15 mouse cellular contexts compared by ENCODE assay signal in genomic region chr7:75470318-75470925, GRCm38 (mm10). TPM values are rescaled to one million over a fixed set of nuclear protein-coding genes. Genes with fewer than 3 reads are reported as not detected.
A peak's percentile ranks its signal among the peaks of the same experiment; 100 is the strongest.
DNase-seq lines count a peak whose midpoint lies in the region; ATAC-seq and TF ChIP-seq lines count a peak whose summit lies in the region.
"Had no signal": no experiment of that assay in that cellular context is flagged by ENCODE, and none has a peak within 500 bp of the region (broad histone marks: within the 10 kb centered on the region; RNA-seq: fewer than 3 reads in every experiment).

No protein-coding gene starts in this region.

- ATAC-seq in heart, embryonic 13.5 days (ENCODE audit: extremely low read depth, insufficient number of reproducible peaks, low FRiP score, low TSS enrichment) = no peak
- peak; percentile 78 for ATAC-seq in lung, postnatal 0 days
- no peak; the same call in 1 of the 2 replicates for ATAC-seq in kidney, embryonic 15.5 days (replicated peaks; ENCODE audit: low FRiP score)
- ATAC-seq: forebrain, embryonic 15.5 days had no signal

- no peak for TF ChIP-seq CTCF in lung, postnatal 0 days (IDR thresholded peaks at IDR 0.05)
- no peak for TF ChIP-seq CTCF in lung, adult 2 months (IDR thresholded peaks at IDR 0.05; ENCODE audit: insufficient read depth, low read length)

- no peak overlapping the region; the same call in 1 of the 2 replicates for H3K9ac ChIP-seq in heart, embryonic 13.5 days
- no peak overlapping the region for H3K9ac ChIP-seq in lung, postnatal 0 days (replicated peaks; ENCODE audit: low read depth)
- H3K9ac ChIP-seq in kidney, embryonic 15.5 days = no peak overlapping the region
- H3K9ac ChIP-seq: embryonic facial prominence, embryonic 12.5 days; forebrain, embryonic 15.5 days; hindbrain, embryonic 12.5 days had no signal

- H3K9me3 ChIP-seq in heart, embryonic 13.5 days = no peaks in the 10 kb centered on the region
- H3K9me3 ChIP-seq in lung, postnatal 0 days (ENCODE audit: low read length) = no peaks in the 10 kb centered on the region
- H3K9me3 ChIP-seq in kidney, embryonic 15.5 days (replicated peaks) = no peaks in the 10 kb centered on the region
- H3K9me3 ChIP-seq: embryonic facial prominence, embryonic 12.5 days; forebrain, embryonic 15.5 days; hindbrain, embryonic 12.5 days had no signal

- H3K27me3 ChIP-seq in heart, embryonic 13.5 days (replicated peaks) = no peaks in the 10 kb centered on the region
- H3K27me3 ChIP-seq in lung, postnatal 0 days (replicated peaks; ENCODE audit: insufficient read depth, low read length) = no peaks in the 10 kb centered on the region
- no peaks in the 10 kb centered on the region for H3K27me3 ChIP-seq in kidney, embryonic 15.5 days
- H3K27me3 ChIP-seq: embryonic facial prominence, embryonic 12.5 days; forebrain, embryonic 15.5 days; hindbrain, embryonic 12.5 days had no signal

- H3K27ac ChIP-seq in heart, embryonic 13.5 days (replicated peaks) = 0 out of 2 replicates have a peak overlapping the region, but pooled peaks have one; percentile 28
- peak overlapping the region; percentile 74 for H3K27ac ChIP-seq in lung, postnatal 0 days (ENCODE audit: low read length)
- H3K27ac ChIP-seq in kidney, embryonic 15.5 days = peak overlapping the region; percentile 76
- H3K27ac ChIP-seq: embryonic facial prominence, embryonic 12.5 days; forebrain, embryonic 15.5 days; hindbrain, embryonic 12.5 days had no signal

- no peak for TF ChIP-seq POLR2A in lung, adult 2 months (IDR thresholded peaks at IDR 0.05; ENCODE audit: borderline replicate concordance, extremely low read depth, low read depth, low read length)

- no peaks in the 10 kb centered on the region for H3K36me3 ChIP-seq in heart, embryonic 13.5 days
- H3K36me3 ChIP-seq in lung, postnatal 0 days (ENCODE audit: insufficient read depth, low read length) = no peaks in the 10 kb centered on the region
- H3K36me3 ChIP-seq in kidney, embryonic 15.5 days = no peaks in the 10 kb centered on the region
- H3K36me3 ChIP-seq: embryonic facial prominence, embryonic 12.5 days; forebrain, embryonic 15.5 days; hindbrain, embryonic 12.5 days had no signal

- no peak overlapping the region for H3K4me2 ChIP-seq in heart, embryonic 13.5 days
- H3K4me2 ChIP-seq in lung, postnatal 0 days (replicated peaks; ENCODE audit: low read depth, low read length) = no peak overlapping the region
- H3K4me2 ChIP-seq in kidney, embryonic 15.5 days = no peak overlapping the region
- H3K4me2 ChIP-seq: embryonic facial prominence, embryonic 12.5 days; forebrain, embryonic 15.5 days; hindbrain, embryonic 12.5 days had no signal

- peaks cover 65% of the 10 kb centered on the region for H3K4me1 ChIP-seq in heart, embryonic 13.5 days
- peaks cover 14% of the 10 kb centered on the region for H3K4me1 ChIP-seq in lung, postnatal 0 days (ENCODE audit: insufficient read depth, low read depth, low read length)
- peaks cover 24% of the 10 kb centered on the region for H3K4me1 ChIP-seq in lung, adult 2 months (ENCODE audit: control insufficient read depth, insufficient read depth, low read length)
- H3K4me1 ChIP-seq in kidney, embryonic 15.5 days = peaks cover 54% of the 10 kb centered on the region

- DNase-seq in heart, adult 9 months (ENCODE audit: low spot score in 2 of 2) = no peak
- peak; percentile 82 for DNase-seq in lung, postnatal 0 days (ENCODE audit: low spot score)
- DNase-seq in lung, adult 2 months = no peak
- peak; percentile 51 for DNase-seq in retina, embryonic 14.5 days (ENCODE audit: low spot score)
- DNase-seq in urinary bladder, postnatal 36 days (ENCODE audit: low spot score in 2 of 2) = no peak
- DNase-seq in thymus, adult 18-20 months = no peak
- DNase-seq: cerebellum, adult 2 months; layer of hippocampus, adult 9-11 months; spleen, adult 18-20 months; thymus, postnatal 14 days had no signal

- no peak overlapping the region for H3K4me3 ChIP-seq in heart, embryonic 13.5 days
- no peak overlapping the region for H3K4me3 ChIP-seq in lung, postnatal 0 days (ENCODE audit: low read depth, low read length)
- no peak overlapping the region for H3K4me3 ChIP-seq in lung, adult 2 months (replicated peaks; ENCODE audit: extremely low read depth, low read depth, low read length)
- no peak overlapping the region for H3K4me3 ChIP-seq in kidney, embryonic 15.5 days (replicated peaks)
- H3K4me3 ChIP-seq: embryonic facial prominence, embryonic 12.5 days; forebrain, embryonic 15.5 days; hindbrain, embryonic 12.5 days had no signal

- WGBS in heart, embryonic 13.5 days = 69% methylated on average over 7 of the region's 7 CpGs
- WGBS in lung, postnatal 0 days = 44% methylated on average over 7 of the region's 7 CpGs
- 45% methylated on average over 7 of the region's 7 CpGs for WGBS in lung, adult 2 months
- 39% methylated on average over 7 of the region's 7 CpGs for WGBS in kidney, embryonic 15.5 days

- peak; percentile 83 for TF ChIP-seq EP300 in lung, postnatal 0 days (IDR thresholded peaks at IDR 0.05)

RNA-seq across cellular contexts. Expression of gene Akap13, which starts 15.1 kb away (rescaled TPM):
- 41.8 and 45.2 TPM in 2 replicates for polyA plus RNA-seq in heart, embryonic 13.5 days (2015; fragmentation: Nextera tagmentation; extraction: Ambion mirVana)
- 52.9 and 58.5 TPM in 2 replicates for polyA plus RNA-seq in lung, postnatal 0 days (2015; fragmentation: Nextera tagmentation; extraction: Ambion mirVana)
- 29.9 and 41.7 TPM in 2 replicates for polyA plus RNA-seq in lung, adult 2 months (2012; rRNA removed)
- 46.1 and 49.7 TPM in 2 replicates for polyA plus RNA-seq in kidney, embryonic 15.5 days (2015; fragmentation: Nextera tagmentation; extraction: Ambion mirVana)

Comparison
In these comparisons a context has a peak if more than half of its experiments do, and no peak if none do; other contexts are left out.
1. DNase-seq: peak in lung, postnatal 0 days (single experiment) and retina, embryonic 14.5 days (single experiment); none in heart, adult 9 months (0 of 2), lung, adult 2 months (single experiment), urinary bladder, postnatal 36 days (0 of 2) and thymus, adult 18-20 months (0 of 2).
2. Peak in every context shown above with its lines, with median percentiles within 50 percentile points of each other: H3K27ac ChIP-seq.